Mouse (Mus musculus) layer of hippocampus, postnatal 36 days (tissue): Measurements from ENCODE around the gene Ppp1r26. TPM values are rescaled to one million over a fixed set of nuclear protein-coding genes. Genes with fewer than 3 reads are reported as not detected.

ENCODE experiments used
- DNase-seq, 2 experiments: peaks; one replicate each; pipeline ENCODE4 v3.0.0; 2022
- total RNA-seq, 2 experiments: library from RNA; stranded (reverse); gene quantifications; 2 replicates each; pipeline ENCODE4 v1.2.3; 2021

The Ppp1r26 gene
- total RNA-seq, 2 experiments from 2014 or later, result 14.5 to 18.0 TPM

DNA sequence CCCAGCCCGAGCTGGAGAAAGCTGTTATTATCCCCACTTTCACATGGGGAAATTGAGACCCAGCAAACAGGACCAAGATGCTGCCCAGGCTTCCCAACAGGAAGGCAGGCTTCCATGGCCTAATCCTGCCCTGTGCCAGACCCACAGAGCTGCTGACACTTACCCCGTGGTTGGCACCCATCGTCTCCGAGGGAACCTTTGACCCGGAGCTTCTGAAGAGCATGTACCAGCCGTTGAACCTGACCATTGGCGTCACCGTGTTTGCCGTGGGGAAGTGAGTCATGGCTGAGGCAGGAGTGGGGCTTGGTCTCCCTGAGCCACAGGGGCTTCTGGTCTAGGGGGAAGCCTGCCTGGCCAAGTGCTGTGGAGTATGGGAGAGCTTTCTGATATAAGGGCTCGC, 56.4 kb downstream of the Ppp1r26 start:
- DNase-seq, result no peak

DNA sequence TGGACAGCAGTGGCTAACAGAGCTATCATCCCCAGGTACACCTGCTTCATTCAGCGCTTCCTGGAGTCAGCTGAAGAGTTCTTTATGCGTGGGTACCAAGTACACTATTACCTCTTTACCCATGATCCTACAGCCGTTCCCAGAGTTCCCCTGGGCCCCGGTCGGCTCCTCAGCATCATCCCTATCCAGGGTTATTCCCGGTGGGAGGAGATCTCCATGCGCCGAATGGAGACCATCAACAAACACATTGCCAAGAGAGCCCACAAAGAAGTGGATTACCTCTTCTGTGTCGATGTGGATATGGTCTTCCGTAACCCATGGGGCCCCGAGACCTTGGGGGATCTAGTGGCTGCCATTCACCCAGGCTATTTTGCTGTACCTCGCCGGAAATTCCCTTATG, 58.1 kb downstream of the Ppp1r26 start:
- DNase-seq, result no peak

Other genes with a start within 250 kb of the Ppp1r26 start
- gene 1700007K13Rik, start 19.5 kb downstream of the Ppp1r26 start, total RNA-seq, result 1 to 10 TPM; 2.8 to 3.6 TPM
- 10 to 100 TPM; 34.6 to 36.3 TPM for gene Mrps2, start 21.3 kb downstream of the Ppp1r26 start, total RNA-seq
- 1 to 10 TPM; 1.2 to 1.8 TPM for gene Gbgt1, start 50.1 kb downstream of the Ppp1r26 start, total RNA-seq
- 1 to 10 TPM in 1 of 2 experiments, not detected in 1; 1.9 TPM for gene Gm10134, start 59.3 kb downstream of the Ppp1r26 start, total RNA-seq
- 100 to 1,000 TPM; 123 to 128 TPM for gene Ralgds, start 66.3 kb downstream of the Ppp1r26 start, total RNA-seq
- gene Cel, start 116.6 kb downstream of the Ppp1r26 start, total RNA-seq, result not detected
- 10 to 100 TPM; 17.4 to 18.9 TPM for gene Gtf3c5, start 137.0 kb downstream of the Ppp1r26 start, total RNA-seq
- gene Gfi1b, start 175.2 kb downstream of the Ppp1r26 start, total RNA-seq, result not detected
- gene Tsc1, start 194.4 kb downstream of the Ppp1r26 start, total RNA-seq, result 10 to 100 TPM; 41.8 to 44.5 TPM